Mouse (Mus musculus) C2C12 (cell line): Measurements from ENCODE around the gene S100pbp.

Experiments used
- CEBPB ChIP-seq: IDR thresholded peaks from one replicate; pipeline ENCODE4 v1.6.1; 2011; ENCODE audit warnings: low read depth, mild to moderate bottlenecking, control low read depth, moderate library complexity
- CTCF ChIP-seq: IDR thresholded peaks from one replicate; pipeline ENCODE4 v1.5.1; 2011; ENCODE audit not compliant: control insufficient read depth, insufficient read depth, insufficient read length
- MYOG ChIP-seq: IDR thresholded peaks from one replicate; pipeline ENCODE4 v1.6.1; 2011; ENCODE audit not compliant: control insufficient read depth, insufficient read length; ENCODE audit errors: extremely low read depth
- USF1 ChIP-seq: IDR thresholded peaks from one replicate; pipeline ENCODE4 v1.6.1; 2011; ENCODE audit warnings: low read depth, mild to moderate bottlenecking, control low read depth, moderate library complexity

DNA sequence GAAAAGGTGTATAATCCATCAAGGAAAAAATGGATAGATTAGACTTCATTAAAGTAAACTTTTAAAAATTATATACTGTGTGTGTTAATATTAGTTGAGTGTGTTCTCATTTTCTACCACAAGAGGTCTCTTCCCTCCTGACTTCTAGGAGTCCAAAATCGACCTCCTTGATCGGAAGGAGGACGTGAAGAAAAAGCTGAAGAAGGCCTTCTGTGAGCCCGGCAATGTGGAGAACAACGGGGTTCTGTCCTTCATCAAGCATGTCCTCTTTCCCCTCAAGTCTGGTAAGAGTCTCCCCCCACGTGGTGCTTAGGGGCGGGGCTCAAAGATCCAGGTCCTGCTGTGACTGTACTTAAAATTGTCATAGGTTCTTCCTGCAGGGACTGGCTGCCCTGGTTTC lies 20.0 kb upstream of the S100pbp start:
- no peak for TF ChIP-seq USF1
- TF ChIP-seq CTCF, result no peak
- no peak for TF ChIP-seq MYOG
- TF ChIP-seq CEBPB, result no peak
